Mouse (Mus musculus): ENCODE measurements around the gene Add2.

DNA sequence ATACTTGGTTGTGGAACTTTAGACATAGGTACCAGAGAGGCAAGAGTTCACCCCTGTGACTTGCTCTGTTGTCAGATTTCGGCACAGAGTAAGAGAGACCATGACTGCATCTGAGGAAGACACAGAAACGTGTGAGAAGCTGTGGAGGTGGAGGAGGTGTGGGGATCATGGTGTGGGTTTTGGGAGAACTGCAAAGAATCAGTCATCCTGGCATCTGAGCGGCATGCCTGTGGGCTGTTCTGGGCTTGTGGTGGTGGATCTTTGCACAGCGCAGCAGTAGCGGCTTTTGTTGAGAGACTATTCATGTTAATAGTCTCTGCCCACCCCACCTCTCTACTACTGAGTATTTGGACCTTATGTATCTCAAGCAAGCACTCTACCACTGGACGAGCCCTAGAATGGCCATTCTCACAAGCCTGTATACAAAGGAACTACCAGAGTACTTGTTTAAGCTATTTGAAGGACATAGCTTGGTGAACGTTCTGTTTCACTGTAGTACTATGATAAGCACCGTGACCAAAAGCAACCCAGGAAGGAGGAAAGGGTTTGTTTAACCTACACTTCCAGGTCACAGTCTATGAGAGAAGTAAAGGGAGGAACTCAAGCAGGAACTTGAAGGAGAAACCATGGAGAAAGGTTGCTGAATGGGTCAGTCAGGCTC is 1.7 kb upstream of the Add2 start:
- TF ChIP-seq POLR2A (IDR thresholded peaks at IDR 0.05; ENCODE audit: low read depth, low read length) (no peak), CTCF (conservative IDR thresholded peaks at IDR 0.05; ENCODE audit: insufficient read depth, insufficient read length, low read depth, low read length) (no peak)
